ENCODE assay signal across 22 mouse cellular contexts in the genomic region with DNA sequence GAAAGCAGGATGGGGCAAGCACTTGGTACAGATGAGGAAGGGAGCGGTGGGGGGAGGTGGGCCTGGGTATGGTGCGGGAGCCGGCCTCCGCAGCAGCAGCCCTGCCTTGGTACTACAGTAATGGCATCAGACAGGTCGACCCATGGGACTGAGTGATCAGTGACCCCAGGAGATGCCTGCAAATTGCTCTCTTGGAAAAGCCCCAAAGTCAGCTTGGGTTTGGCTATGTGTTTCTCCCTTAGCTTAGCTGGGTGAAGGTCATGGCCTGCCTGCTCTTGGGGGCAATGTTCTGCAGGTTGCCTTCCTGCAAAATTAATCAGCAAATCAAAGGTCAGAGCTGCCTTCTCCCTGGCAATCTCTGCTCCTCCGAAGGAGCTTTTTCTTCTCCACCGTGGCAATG. TPM values are rescaled to one million over a fixed set of nuclear protein-coding genes. Genes with fewer than 3 reads are reported as not detected.
DNase-seq lines count a peak whose midpoint lies in the region; ATAC-seq and TF ChIP-seq lines count a peak whose summit lies in the region.
"Had no signal": no experiment of that assay in that cellular context is flagged by ENCODE, and none has a peak within 500 bp of the region (broad histone marks: within the 10 kb centered on the region; RNA-seq: fewer than 3 reads in every experiment).

No protein-coding gene starts in this region.

- intact Hi-C loops in gastrocnemius, adult 2 months (cut with DNase I): no loop called here

- ATAC-seq in kidney, embryonic 14.5 days (ENCODE audit: low FRiP score, low TSS enrichment): no peak
- ATAC-seq in erythroid progenitor cell, adult 5-6 weeks (replicated peaks; ENCODE audit: low FRiP score, poor library complexity, severe bottlenecking): no peak
- ATAC-seq: activated CD4-positive, CD25-positive, alpha-beta regulatory T cell, adult 4 months; forebrain, embryonic 13.5 days; hindbrain, embryonic 16.5 days had no signal

- TF ChIP-seq CTCF in gastrocnemius, adult 2 months (IDR thresholded peaks at IDR 0.05): no peak

- WGBS in kidney, embryonic 14.5 days: 33% methylated on average over 7 of the region's 7 CpGs

- DNase-seq in kidney, adult 11 months: peak; percentile 84
- DNase-seq in kidney, adult 18-20 months: peak; percentile 57
- DNase-seq in kidney, adult 9 months: peak; percentile 93
- peak; percentile 62 for DNase-seq in kidney, postnatal 14 days
- no peak for DNase-seq in T-cell, adult 2 months (ENCODE audit: low spot score)
- no peak for DNase-seq in gastrocnemius, adult 2 months
- DNase-seq: adrenal gland, postnatal 25 days; cerebellum, adult 18-20 months; cerebellum, adult 9-11 months; gastrocnemius, postnatal 36 days; heart, adult 11 months; heart, postnatal 10 days; heart, postnatal 4 days had no signal

- no peaks in the 10 kb centered on the region for H3K9me3 ChIP-seq in kidney, embryonic 14.5 days (ENCODE audit: control insufficient read depth, low read length)
- H3K9me3 ChIP-seq: forebrain, embryonic 13.5 days; heart, embryonic 10.5 days; hindbrain, embryonic 12.5 days had no signal

- H3K9ac ChIP-seq in kidney, embryonic 14.5 days (ENCODE audit: low read depth, low read length): no peak overlapping the region
- H3K9ac ChIP-seq: forebrain, embryonic 13.5 days; hindbrain, embryonic 12.5 days had no signal

- H3K36me3 ChIP-seq in kidney, embryonic 14.5 days (ENCODE audit: control insufficient read depth, insufficient read depth, low read length): no peaks in the 10 kb centered on the region
- H3K36me3 ChIP-seq: heart, embryonic 10.5 days; hindbrain, embryonic 12.5 days had no signal

- peaks cover 15% of the 10 kb centered on the region for H3K4me1 ChIP-seq in kidney, embryonic 14.5 days (ENCODE audit: control insufficient read depth, insufficient read depth, low read length)

- H3K4me2 ChIP-seq in kidney, embryonic 14.5 days (replicated peaks; ENCODE audit: low read depth, low read length): no peak overlapping the region
- H3K4me2 ChIP-seq: forebrain, embryonic 13.5 days; hindbrain, embryonic 12.5 days had no signal

- no peak overlapping the region for H3K4me3 ChIP-seq in kidney, embryonic 14.5 days (ENCODE audit: low read length)
- H3K4me3 ChIP-seq in gastrocnemius, adult 2 months: no peak overlapping the region
- H3K4me3 ChIP-seq: forebrain, embryonic 13.5 days; heart, embryonic 10.5 days; hindbrain, embryonic 12.5 days had no signal

- H3K27ac ChIP-seq in kidney, embryonic 14.5 days (ENCODE audit: low read depth, low read length): no peak overlapping the region
- no peak overlapping the region for H3K27ac ChIP-seq in gastrocnemius, adult 2 months
- H3K27ac ChIP-seq: forebrain, embryonic 13.5 days; hindbrain, embryonic 12.5 days had no signal

- H3K27me3 ChIP-seq in kidney, embryonic 14.5 days (ENCODE audit: control insufficient read depth, insufficient read depth, low read length): no peaks in the 10 kb centered on the region
- H3K27me3 ChIP-seq: forebrain, embryonic 13.5 days; hindbrain, embryonic 12.5 days had no signal

RNA-seq across cellular contexts. Expression of gene Sema5b, which starts 21.7 kb away (rescaled TPM):
- 4.9 and 8.4 TPM in 2 replicates for polyA plus RNA-seq in kidney, embryonic 14.5 days (2014; fragmentation: Nextera tagmentation; extraction: Ambion mirVana)
- under 1 TPM; 0.22 to 0.26 TPM for total RNA-seq in gastrocnemius, adult 2 months (2021)
- total RNA-seq in erythroid progenitor cell, adult 5-6 weeks (2015; ENCODE audit: low replicate concordance): not detected in 2 replicates
- not detected in 2 replicates for total RNA-seq in erythroid progenitor cell, adult 5-6 weeks (2017; ENCODE audit: low replicate concordance)
- total RNA-seq: MEL had no signal
- polyA plus RNA-seq: activated CD4-positive, CD25-positive, alpha-beta regulatory T cell, adult 4 months; C2C12 had no signal

RNA-seq across cellular contexts. Expression of gene Pdia5, which starts 28.6 kb away (rescaled TPM):
- 20.8 and 29.5 TPM in 2 replicates for polyA plus RNA-seq in kidney, embryonic 14.5 days (2014; fragmentation: Nextera tagmentation; extraction: Ambion mirVana)
- 1 to 10 TPM; 1.2 to 2.5 TPM for total RNA-seq in gastrocnemius, adult 2 months (2021)
- total RNA-seq in erythroid progenitor cell, adult 5-6 weeks (2015; ENCODE audit: low replicate concordance): not detected in 2 replicates
- total RNA-seq in erythroid progenitor cell, adult 5-6 weeks (2017; ENCODE audit: low replicate concordance): 1.2 and 1.6 TPM in 2 replicates
- total RNA-seq: MEL had no signal
- polyA plus RNA-seq: activated CD4-positive, CD25-positive, alpha-beta regulatory T cell, adult 4 months had no signal

Comparison
In these comparisons a context has a peak if more than half of its experiments do, and no peak if none do; other contexts are left out.
1. DNase-seq: peak in kidney, adult 11 months (single experiment), kidney, adult 18-20 months (single experiment), kidney, adult 9 months (single experiment) and kidney, postnatal 14 days (single experiment); none in T-cell, adult 2 months (single experiment) and gastrocnemius, adult 2 months (single experiment).